Mouse (Mus musculus): ENCODE measurements at regions not wholly inside any gene's neighbourhood (a gene's known extent, or its start where the extent isn't known, plus 50 kb on each side); places are given as distances from the start of the nearest gene placed in this dataset.

DNA sequence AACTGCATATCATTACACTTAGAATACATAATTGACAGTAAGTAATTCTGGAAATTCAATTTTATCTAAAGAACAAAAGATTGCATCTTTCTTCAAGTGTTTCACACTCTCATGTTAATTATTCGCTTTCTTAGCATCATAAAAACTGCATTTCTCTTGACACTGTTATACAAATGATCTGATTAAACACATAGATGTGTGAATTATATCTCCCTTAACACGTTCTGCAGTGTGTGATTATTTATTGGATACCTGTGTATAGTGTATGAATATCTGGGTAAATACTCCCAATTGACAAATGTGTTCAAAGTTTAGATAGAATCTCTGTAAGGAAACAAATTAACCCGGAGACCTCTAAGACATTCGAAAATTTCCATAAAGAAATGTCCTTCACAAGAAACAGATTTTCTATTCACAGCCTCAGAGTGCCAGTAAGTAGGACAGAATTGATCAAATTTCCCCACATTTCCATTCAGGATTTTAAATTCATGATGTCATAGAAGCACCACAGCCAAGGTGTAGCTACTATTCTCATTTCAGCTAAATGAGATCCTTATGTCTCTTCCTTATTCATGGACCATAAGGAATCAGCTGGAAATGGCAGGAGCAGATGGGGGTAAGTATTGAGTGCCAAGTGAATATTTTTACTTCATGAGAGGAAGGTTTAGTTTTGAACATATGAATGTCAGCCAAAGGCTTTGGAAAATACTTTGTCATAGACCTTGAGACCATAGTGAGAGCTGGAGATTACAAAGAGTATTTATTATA is 2231.6 kb downstream of the Pcdh9 start:
- peak; percentile 62 for DNase-seq

DNA sequence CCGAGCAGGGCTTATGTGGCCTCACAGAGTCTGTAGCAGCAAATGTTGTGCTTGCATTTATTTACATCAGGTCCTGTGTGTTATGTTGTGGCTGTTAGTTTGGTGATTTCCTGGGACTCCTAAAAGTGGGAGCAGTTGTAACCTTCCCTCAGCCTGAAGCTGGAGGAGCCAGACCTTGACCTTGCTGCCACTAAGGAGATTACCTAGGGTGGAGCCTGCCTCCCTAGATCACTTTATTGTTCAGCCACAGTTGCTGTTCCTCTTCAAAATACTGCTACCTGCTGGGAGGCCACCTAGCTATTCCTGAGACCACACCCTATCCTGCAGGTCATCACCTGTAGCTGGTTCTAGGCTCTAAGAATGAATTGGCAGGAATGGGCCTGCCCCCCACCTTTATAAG is 2234.5 kb downstream of the Pcdh9 start:
- DNase-seq: no peak

DNA sequence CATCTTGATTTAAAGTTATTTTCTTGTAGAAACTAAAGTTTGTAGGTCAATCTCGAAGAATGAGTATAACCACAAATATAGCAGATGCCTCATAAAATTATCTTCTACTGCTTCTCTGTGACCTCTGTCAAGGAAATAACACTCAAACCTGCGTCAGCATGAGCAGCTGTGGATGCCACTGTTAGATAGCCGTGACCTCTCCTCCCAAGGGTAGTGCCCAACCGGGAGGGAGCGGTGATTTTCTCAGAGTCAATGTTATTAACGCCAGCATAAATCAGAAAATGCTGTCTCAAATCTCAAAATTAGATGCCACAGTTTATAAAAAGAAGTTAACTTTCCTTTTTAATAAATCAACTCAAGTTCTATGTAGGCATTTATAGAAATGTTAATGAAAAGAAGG is 2259.5 kb downstream of the Pcdh9 start:
- DNase-seq: no peak

DNA sequence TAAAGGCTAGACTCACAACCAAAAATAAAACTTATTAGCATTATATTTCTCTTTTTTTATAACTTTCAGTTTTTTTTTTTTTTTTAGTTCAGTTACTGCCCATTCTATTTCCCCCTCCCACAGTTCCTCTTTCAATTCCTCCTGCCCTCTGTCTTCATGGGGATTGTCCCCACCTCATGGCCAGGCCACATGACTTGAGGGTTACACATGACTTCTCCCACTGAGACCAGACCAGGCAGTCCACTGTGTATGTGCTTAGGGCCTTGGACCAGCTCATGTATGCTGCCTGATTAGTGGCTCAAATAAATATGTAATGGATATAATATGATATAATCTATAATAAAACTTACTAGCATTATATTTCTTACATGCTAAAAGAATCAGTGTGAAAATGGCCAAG is 2276.1 kb downstream of the Pcdh9 start:
- DNase-seq: no peak

DNA sequence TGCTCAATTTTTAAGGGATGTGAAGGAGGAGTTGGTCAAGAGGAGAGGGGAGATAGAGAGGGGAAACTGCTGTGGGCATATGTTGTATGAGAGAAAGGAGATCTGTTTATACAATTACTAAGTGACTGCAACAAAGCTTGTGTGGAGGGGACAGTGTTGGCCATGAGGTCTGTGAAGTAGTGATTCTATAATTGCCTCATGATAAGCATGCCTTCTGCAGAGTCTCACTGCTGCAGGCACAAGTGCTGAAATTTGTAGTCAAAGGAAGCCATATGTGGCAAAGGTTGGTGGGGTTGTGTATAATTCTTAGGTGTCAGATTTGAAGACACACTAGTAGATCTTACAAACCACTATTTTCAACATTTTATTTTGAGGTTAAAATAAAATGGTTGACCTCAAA is 2285.9 kb downstream of the Pcdh9 start:
- no peak for DNase-seq

DNA sequence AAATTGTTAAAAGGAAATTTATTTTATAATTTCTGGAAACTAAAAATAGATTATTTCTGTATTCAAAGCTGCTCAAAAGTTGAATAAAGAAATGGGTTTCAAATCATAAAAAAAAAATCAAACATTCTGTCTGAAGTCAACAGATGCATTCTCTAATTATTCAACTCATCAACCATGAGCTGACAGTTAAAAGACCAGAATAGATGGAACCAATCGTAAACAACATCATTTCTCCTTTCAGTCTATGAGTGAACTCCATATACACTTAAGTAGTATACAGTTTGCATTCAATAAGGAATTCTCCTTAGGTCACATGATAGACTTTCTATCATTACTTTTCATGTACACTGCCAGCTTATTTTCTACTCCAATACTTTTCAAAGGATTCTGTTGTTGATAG is 2308.0 kb downstream of the Pcdh9 start:
- no peak for DNase-seq

DNA sequence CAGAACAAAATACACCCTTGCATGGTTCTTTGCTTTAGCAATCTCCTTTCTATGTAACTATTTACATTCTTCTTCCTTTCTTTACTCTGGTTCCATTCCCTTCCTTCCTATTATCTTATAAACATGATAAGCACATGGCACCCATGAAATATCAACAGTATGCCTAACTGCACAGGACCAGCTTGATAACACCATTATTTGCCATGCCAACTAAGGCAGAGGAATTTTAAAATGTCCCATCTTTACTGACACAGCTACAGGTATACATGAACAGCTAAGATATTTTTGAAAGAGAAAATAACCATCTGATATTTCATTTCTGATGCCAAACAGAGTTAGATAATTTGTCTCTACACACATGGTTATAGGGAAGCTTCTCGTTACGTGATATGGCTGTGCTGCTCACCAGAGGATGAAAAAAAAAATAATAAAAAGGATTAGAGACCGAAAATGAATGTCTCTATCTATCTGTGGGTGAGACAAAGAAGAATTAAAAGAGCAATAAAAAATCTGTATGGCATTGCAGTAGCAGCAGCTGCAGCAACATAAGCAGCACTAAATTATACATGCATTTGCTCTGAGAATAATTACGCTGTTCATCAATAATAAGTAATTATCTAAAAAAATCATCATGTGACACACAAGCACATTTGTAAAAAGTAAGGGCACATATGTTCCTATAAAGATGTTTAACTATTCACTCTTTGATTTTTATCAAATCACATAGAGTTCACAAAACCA is 2308.6 kb downstream of the Pcdh9 start:
- DNase-seq: no peak

DNA sequence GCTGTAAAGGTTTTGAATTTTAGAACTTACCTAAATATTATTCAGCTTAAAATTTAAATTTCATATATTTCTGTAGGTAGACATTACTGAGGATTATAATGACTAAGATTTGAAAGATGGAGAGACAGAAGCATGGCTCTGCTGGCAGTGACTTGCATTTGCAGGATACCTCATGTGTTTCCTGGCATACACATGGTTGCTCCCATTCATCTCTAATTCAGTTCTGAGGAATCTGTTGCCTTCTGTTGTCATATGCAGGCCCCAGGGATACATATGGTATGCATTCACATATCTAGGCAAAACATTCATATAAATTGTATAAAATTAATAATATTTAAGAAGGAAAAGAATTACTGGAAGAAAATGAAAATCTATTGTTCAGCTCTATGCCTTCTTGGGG is 2321.4 kb downstream of the Pcdh9 start:
- DNase-seq: no peak

DNA sequence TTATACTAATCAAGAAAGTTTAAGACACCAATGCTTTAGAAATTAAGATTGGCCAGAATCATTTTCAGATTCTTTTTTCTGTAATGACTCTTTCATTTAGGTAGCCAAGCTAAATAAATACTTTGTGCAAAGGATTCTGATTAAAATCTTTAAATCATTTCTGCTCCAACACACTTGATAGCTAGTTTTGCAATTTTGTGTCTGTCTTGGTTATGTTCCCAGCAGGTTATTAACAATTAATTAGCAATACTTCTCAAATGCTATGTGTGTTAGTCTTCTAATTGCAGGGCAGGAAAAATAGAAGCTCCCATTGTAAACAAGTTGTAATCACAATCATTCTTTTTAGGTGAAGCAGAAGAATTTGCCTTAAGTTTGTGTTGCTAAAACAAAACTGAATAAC is 2351.3 kb downstream of the Pcdh9 start:
- DNase-seq: no peak

DNA sequence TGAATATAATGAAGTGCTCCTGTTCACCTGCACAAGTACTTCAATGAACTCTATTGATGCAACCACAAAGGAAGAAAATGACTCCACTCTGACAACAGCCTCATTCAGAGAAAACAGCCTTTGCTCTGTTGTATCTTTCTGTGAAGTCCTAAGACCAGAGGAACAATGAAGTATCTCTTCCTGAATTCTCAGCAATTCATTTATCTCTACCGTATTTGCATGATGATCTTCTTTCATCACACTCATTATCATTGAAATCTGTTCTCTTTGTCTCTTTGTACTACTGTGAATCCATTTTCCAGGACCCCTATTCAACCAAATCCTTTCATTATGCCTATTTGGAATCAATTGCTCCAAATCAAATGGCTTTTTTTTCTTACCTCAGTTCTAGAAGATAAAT is 2355.5 kb downstream of the Pcdh9 start:
- no peak for DNase-seq

DNA sequence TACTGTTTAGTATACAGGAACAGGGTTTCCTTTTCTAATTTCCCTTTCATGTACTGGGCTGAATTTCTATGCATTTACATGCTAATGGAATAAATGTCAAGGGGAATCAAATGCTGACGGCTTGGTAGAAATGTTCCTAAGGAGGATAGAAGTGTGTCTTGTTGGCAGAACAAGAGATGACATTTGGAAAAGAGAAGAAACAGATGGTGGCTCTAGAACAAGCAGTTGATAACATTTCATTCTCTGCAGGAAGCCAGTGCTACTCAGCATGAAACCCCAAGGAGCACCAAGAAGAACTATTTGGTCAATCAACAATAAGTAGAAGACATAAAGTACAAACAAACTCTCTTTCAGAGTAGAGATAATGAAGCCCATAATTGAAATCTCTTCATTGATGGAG is 2392.0 kb downstream of the Pcdh9 start:
- peak; percentile 76 for DNase-seq

DNA sequence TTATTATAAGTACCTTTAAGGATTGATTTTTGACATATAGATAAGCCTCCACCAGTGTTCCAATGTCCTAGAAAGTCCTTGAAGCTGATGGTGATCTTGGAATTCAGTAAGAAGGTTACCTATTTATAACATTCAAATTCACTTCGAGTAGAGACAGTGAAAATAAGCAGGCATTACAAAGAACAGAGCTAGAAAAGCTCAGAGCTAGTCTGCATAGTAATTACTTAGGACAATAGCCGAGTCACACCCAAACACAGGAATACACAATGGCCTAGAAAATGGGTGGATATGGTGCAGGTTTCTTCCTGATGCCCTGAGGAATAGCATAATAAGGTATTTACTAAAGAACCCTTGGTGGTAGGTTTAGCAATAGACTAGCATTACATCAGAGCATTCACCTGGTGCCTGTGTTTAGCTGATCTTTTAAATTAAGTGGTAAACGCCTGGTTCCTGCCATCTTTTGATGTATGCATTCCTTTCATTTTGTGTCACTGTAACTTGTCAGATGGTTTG is 2412.1 kb downstream of the Pcdh9 start:
- no peak for DNase-seq

DNA sequence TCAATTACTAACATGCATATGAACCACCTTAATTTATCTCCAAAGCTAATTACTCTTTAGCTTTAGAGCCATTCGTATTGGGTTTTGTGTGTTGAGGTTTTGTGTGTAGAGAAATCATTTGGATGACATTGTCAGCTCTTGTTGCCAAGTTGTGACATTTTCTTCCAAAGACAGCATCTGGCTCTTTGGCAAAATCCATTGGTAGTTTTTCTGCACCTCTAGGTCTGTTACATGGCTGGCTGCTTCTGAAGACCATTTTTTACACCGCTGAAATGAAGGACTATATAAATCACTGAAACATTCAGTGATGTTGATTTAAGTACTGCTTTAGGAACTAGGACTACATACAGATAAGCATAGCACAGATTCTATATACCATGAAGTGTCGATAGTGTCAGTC is 2426.6 kb downstream of the Pcdh9 start:
- peak; percentile 46 for DNase-seq

DNA sequence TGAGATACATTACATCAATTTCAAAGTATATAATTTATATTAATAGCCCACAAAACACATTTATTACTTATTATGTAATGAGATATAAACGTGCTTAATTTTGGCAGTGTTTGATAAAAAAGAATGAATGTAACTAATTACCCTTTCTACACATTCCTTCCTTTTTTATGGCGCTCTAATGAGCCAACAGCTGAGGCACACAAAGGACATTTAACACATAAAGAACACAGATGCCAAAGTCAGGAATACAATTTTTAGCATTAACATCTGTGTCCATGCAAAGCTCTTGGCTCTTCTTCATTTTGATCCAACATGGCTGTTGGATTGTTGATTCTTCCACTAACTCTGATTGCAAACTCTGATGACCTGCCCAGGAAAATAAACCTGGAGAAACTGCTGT is 2427.8 kb downstream of the Pcdh9 start:
- no peak for DNase-seq

DNA sequence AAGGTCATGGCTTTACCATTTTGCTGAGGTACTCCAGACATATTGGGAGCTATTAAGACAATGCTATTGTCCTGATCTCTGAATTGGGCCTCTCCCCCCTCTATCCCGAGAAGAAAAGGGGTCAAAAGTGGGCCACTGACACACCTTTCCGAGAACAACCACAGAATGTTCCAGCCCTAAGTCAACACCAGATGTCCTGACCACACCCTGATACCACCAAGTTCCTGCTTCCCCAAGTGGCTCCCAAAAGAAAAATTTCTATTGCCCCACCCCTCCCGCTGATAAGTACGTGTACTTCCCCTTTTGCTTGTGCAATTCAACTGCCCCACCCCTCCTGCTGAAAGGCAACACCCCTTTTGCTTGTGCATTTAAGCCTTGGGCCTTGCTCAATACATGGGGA is 2431.7 kb downstream of the Pcdh9 start:
- no peak for DNase-seq
